Comparison of ENCODE assay signal across 14 mouse cellular contexts in the genomic region with DNA sequence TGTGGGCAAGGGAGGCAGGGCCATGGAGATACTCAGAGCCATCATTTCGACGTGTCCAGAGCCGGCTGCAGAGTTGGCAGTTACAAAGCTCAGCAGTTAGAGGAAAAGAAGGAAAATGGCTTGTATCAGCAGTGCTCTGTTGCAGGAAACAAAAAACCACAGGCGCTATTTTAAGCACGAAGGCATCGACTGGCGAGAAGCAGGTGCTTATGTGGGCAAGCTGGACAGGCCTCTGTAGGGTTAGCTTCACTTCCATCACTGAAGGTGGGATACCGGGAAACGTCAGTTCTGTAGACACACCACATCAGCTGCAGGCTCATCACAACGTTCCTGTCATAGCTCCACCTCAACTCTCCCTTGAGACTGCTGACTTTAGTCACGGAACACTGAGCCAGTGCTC.
DNase-seq lines count a peak whose midpoint lies in the region; ATAC-seq and TF ChIP-seq lines count a peak whose summit lies in the region.
"Had no signal": no experiment of that assay in that cellular context is flagged by ENCODE, and none has a peak within 500 bp of the region (broad histone marks: within the 10 kb centered on the region; RNA-seq: fewer than 3 reads in every experiment).

No protein-coding gene starts in this region.

- no peaks in the 10 kb centered on the region for H3K27me3 ChIP-seq in C2C12 (ENCODE audit: control insufficient read depth, insufficient read depth, insufficient read length)
- no peaks in the 10 kb centered on the region for H3K27me3 ChIP-seq in kidney, embryonic 14.5 days (ENCODE audit: control insufficient read depth, insufficient read depth, low read length)
- no peaks in the 10 kb centered on the region for H3K27me3 ChIP-seq in midbrain, embryonic 13.5 days
- H3K27me3 ChIP-seq: forebrain, embryonic 15.5 days; heart, embryonic 15.5 days; neural tube, embryonic 15.5 days had no signal

- no peak for TF ChIP-seq CTCF in C2C12 (IDR thresholded peaks at IDR 0.05; ENCODE audit: control insufficient read depth, insufficient read depth, insufficient read length)

- no peaks in the 10 kb centered on the region for H3K79me2 ChIP-seq in C2C12 (ENCODE audit: control insufficient read depth, insufficient read depth)

- H3K79me3 ChIP-seq in C2C12 (ENCODE audit: low read depth), result no peaks in the 10 kb centered on the region

- H3K4me3 ChIP-seq in C2C12 (ENCODE audit: insufficient read depth, poor library complexity, severe bottlenecking), result no peak overlapping the region
- H3K4me3 ChIP-seq in kidney, embryonic 14.5 days (ENCODE audit: low read length), result no peak overlapping the region
- no peak overlapping the region for H3K4me3 ChIP-seq in midbrain, embryonic 13.5 days (replicated peaks)
- H3K4me3 ChIP-seq: forebrain, embryonic 15.5 days; heart, embryonic 15.5 days; neural tube, embryonic 15.5 days had no signal

- peaks cover 12% of the 10 kb centered on the region; the same call in 1 of the 2 replicates for H3K4me1 ChIP-seq in kidney, embryonic 14.5 days (ENCODE audit: control insufficient read depth, insufficient read depth, low read length)
- no peaks in the 10 kb centered on the region for H3K4me1 ChIP-seq in midbrain, embryonic 13.5 days (replicated peaks)
- H3K4me1 ChIP-seq: forebrain, embryonic 15.5 days had no signal

- H3K27ac ChIP-seq in kidney, embryonic 14.5 days (ENCODE audit: low read depth, low read length), result no peak overlapping the region
- no peak overlapping the region for H3K27ac ChIP-seq in midbrain, embryonic 13.5 days
- H3K27ac ChIP-seq: forebrain, embryonic 15.5 days; heart, embryonic 15.5 days; neural tube, embryonic 15.5 days had no signal

- H3ac ChIP-seq in C2C12 (ENCODE audit: control insufficient read depth, insufficient read length, low read depth), result no peak overlapping the region

- H3K4me2 ChIP-seq in kidney, embryonic 14.5 days (replicated peaks; ENCODE audit: low read depth, low read length), result no peak overlapping the region
- no peak overlapping the region for H3K4me2 ChIP-seq in midbrain, embryonic 13.5 days (replicated peaks)
- H3K4me2 ChIP-seq: forebrain, embryonic 15.5 days; heart, embryonic 15.5 days; neural tube, embryonic 15.5 days had no signal

- H3K36me3 ChIP-seq in C2C12 (ENCODE audit: control insufficient read depth, insufficient read depth), result peaks cover 7% of the 10 kb centered on the region
- H3K36me3 ChIP-seq in kidney, embryonic 14.5 days (ENCODE audit: control insufficient read depth, insufficient read depth, low read length), result no peaks in the 10 kb centered on the region
- H3K36me3 ChIP-seq in midbrain, embryonic 13.5 days, result no peaks in the 10 kb centered on the region
- H3K36me3 ChIP-seq: neural tube, embryonic 15.5 days had no signal

- peak; percentile 14 for DNase-seq in kidney, adult 18-20 months
- no peak for DNase-seq in kidney, postnatal 25 days
- peak; percentile 66 to 70 for DNase-seq in spleen, postnatal 36 days (ENCODE audit: low spot score in 2 of 2)
- DNase-seq in adrenal gland, adult 18-20 months (ENCODE audit: low spot score in 2 of 2), result no peak
- DNase-seq: adrenal gland, postnatal 36 days had no signal

- peak; percentile 31 for ATAC-seq in granulocyte monocyte progenitor cell, adult 5-6 weeks (replicated peaks; ENCODE audit: poor library complexity, severe bottlenecking)
- no peak for ATAC-seq in kidney, embryonic 14.5 days (ENCODE audit: low FRiP score, low TSS enrichment)
- ATAC-seq in midbrain, embryonic 13.5 days, result no peak
- ATAC-seq: forebrain, embryonic 15.5 days; intestine, postnatal 0 days had no signal

- no peaks in the 10 kb centered on the region for H3K9me3 ChIP-seq in kidney, embryonic 14.5 days (ENCODE audit: control insufficient read depth, low read length)
- no peaks in the 10 kb centered on the region for H3K9me3 ChIP-seq in midbrain, embryonic 13.5 days
- H3K9me3 ChIP-seq: forebrain, embryonic 15.5 days; G1E; heart, embryonic 15.5 days; neural tube, embryonic 15.5 days had no signal

- 72% methylated on average over 11 of the region's 11 CpGs for WGBS in kidney, embryonic 14.5 days
- WGBS in midbrain, embryonic 13.5 days, result 86% methylated on average over 11 of the region's 11 CpGs

- H3K9ac ChIP-seq in kidney, embryonic 14.5 days (ENCODE audit: low read depth, low read length), result no peak overlapping the region
- H3K9ac ChIP-seq in midbrain, embryonic 13.5 days (replicated peaks), result no peak overlapping the region
- H3K9ac ChIP-seq: forebrain, embryonic 15.5 days; heart, embryonic 15.5 days; neural tube, embryonic 15.5 days had no signal

TF ChIP-seq in C2C12, 6 proteins besides CTCF, POLR2A, EP300 and RAD21:
- TF ChIP-seq FOSL1 (IDR thresholded peaks at IDR 0.05; ENCODE audit: insufficient read depth, low read length, poor library complexity, severe bottlenecking), result no peak
- TF ChIP-seq MYOD1 (IDR thresholded peaks at IDR 0.05; ENCODE audit: control insufficient read depth, insufficient read length, low read depth), result peak; percentile 46

Comparison
In these comparisons a context has a peak if more than half of its experiments do, and no peak if none do; other contexts are left out.
1. DNase-seq: peak in kidney, adult 18-20 months (single experiment) and spleen, postnatal 36 days (2 of 2); none in kidney, postnatal 25 days (0 of 2) and adrenal gland, adult 18-20 months (0 of 2).